Mouse (Mus musculus): ENCODE results near the gene Lingo3.

DNA sequence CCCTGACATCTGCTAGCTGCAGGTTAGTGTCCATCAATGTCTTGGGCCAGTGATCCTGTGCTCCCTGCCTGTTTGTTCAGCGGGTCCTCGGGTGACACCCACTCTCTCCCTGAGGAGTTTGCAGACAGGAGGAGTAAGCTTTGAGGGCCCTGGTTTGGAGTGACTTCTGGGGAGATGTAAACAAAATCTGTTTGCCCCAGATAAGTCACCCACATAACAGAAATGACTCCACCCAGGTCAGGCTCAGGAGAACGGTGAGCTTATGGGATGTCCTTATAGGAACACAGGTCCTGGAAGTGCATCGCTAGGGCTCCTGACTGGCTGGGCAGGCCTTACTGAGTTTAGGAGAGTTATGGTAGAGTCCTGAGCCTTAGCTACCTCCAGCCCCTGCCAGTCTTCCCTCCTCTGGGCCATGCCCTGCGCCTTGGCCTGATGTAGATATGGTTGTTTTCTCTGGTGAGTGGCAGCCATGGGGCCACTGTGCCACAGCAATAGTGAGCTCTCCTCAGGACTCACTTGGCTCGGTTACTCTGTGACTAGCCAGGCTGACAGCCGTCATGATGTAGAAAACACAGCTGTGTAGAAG lies 14.6 kb upstream of the Lingo3 start:
- TF ChIP-seq GATA1 (IDR thresholded peaks at IDR 0.05; ENCODE audit: low read length) (peak; percentile 94), TAL1 (IDR thresholded peaks at IDR 0.05; ENCODE audit: low read length) (peak; percentile 86)

All from erythroblast, embryonic 14.5 days (primary cell).